Mouse (Mus musculus) hindbrain, embryonic 15.5 days (tissue): ENCODE results near the gene Aox3. TPM values are rescaled to one million over a fixed set of nuclear protein-coding genes. Genes with fewer than 3 reads are reported as not detected.

Experiments
- ATAC-seq: fragments of 200-750 bp; cut with Nextera tagmentation; 2 replicates; pipeline ENCODE4 v1.8.0; 2017; ENCODE audit warnings: low read depth, moderate number of reproducible peaks, moderate TSS enrichment; ENCODE audit not compliant: low FRiP score
- H3K27ac ChIP-seq: fragments of 300-500 bp; sonication (generic); replicated peaks from 2 replicates; pipeline ENCODE4 v1.5.1; 2015; ENCODE audit warnings: mild to moderate bottlenecking, inconsistent platforms
- H3K27me3 ChIP-seq: fragments of 300-500 bp; sonication (generic); 2 replicates; pipeline ENCODE4 v1.6.1; 2015; ENCODE audit warnings: control low read depth, inconsistent platforms
- H3K36me3 ChIP-seq: fragments of 300-500 bp; sonication (generic); 2 replicates; pipeline ENCODE4 v1.6.1; 2015; ENCODE audit warnings: control low read depth, inconsistent platforms
- H3K4me1 ChIP-seq: fragments of 300-500 bp; sonication (generic); replicated peaks from 2 replicates; pipeline ENCODE4 v1.6.1; 2015; ENCODE audit warnings: control low read depth, inconsistent platforms
- H3K4me2 ChIP-seq: fragments of 300-500 bp; sonication (generic); 2 replicates; pipeline ENCODE4 v1.6.1; 2015; ENCODE audit warnings: moderate library complexity, mild to moderate bottlenecking, inconsistent platforms
- H3K4me3 ChIP-seq: fragments of 300-500 bp; sonication (generic); 2 replicates; pipeline ENCODE4 v1.5.1; 2015; ENCODE audit warnings: mild to moderate bottlenecking, inconsistent platforms
- H3K9ac ChIP-seq: fragments of 300-500 bp; sonication (generic); 2 replicates; pipeline ENCODE4 v1.6.1; 2015; ENCODE audit warnings: inconsistent platforms
- H3K9me3 ChIP-seq: fragments of 300-500 bp; sonication (generic); 2 replicates; pipeline ENCODE4 v1.6.1; 2016; ENCODE audit warnings: control low read depth, inconsistent platforms
- WGBS: fragments of 180-500 bp; shearing (Covaris S2); methylation state at CpG from one replicate; pipeline ENCODE4 v1.1.7; 2015; 5-methylcytosine and 5-hydroxymethylcytosine counted together
- polyA plus RNA-seq: library from polyadenylated mRNA; unstranded; fragments of >200 nt; fragmentation: Nextera tagmentation; extraction: Ambion mirVana; gene quantifications from 2 replicates; pipeline ENCODE4 v1.2.1, GENCODE M21; 2015

The Aox3 gene
- polyA plus RNA-seq, 1 experiment from 2014 or later: 0.30 TPM

GRCm38 (mm10) chr1:58215956-58216532, 103.1 kb downstream of the Aox3 start:
- WGBS: 83% methylated on average over 7 of the region's 7 CpGs
- Histone ChIP-seq H3K4me1 (no peaks in the 10 kb centered on the region), H3K36me3 (no peaks in the 10 kb centered on the region), H3K4me3 (no peak overlapping the region), H3K4me2 (no peak overlapping the region), H3K27me3 (no peaks in the 10 kb centered on the region), H3K27ac (no peak overlapping the region), H3K9me3 (no peaks in the 10 kb centered on the region), H3K9ac (no peak overlapping the region)
- no peak for ATAC-seq

GRCm38 (mm10) chr1:58221070-58221469, 108.1 kb downstream of the Aox3 start:
- H3K4me3 ChIP-seq: no peak overlapping the region
- H3K36me3 ChIP-seq: no peaks in the 10 kb centered on the region
- ATAC-seq: no peak
- no peak overlapping the region for H3K27ac ChIP-seq
- no peaks in the 10 kb centered on the region for H3K4me1 ChIP-seq
- no peak overlapping the region for H3K4me2 ChIP-seq
- no peaks in the 10 kb centered on the region for H3K27me3 ChIP-seq
- H3K9ac ChIP-seq: no peak overlapping the region
- 72% methylated on average over 6 of the region's 6 CpGs for WGBS
- no peaks in the 10 kb centered on the region for H3K9me3 ChIP-seq

GRCm38 (mm10) chr1:58221879-58222278, 108.9 kb downstream of the Aox3 start:
- H3K4me1 ChIP-seq: no peaks in the 10 kb centered on the region
- H3K9me3 ChIP-seq: no peaks in the 10 kb centered on the region
- no peak overlapping the region for H3K9ac ChIP-seq
- H3K27ac ChIP-seq: no peak overlapping the region
- H3K4me3 ChIP-seq: no peak overlapping the region
- H3K36me3 ChIP-seq: no peaks in the 10 kb centered on the region
- no peaks in the 10 kb centered on the region for H3K27me3 ChIP-seq
- H3K4me2 ChIP-seq: no peak overlapping the region
- 85% methylated on average over 5 of the region's 5 CpGs for WGBS
- no peak for ATAC-seq

- Histone ChIP-seq H3K9me3 (no peaks in the 10 kb centered on the region), H3K27ac (no peak overlapping the region), H3K4me2 (no peak overlapping the region), H3K4me3 (no peak overlapping the region), H3K36me3 (no peaks in the 10 kb centered on the region), H3K27me3 (no peaks in the 10 kb centered on the region), H3K9ac (no peak overlapping the region), H3K4me1 (no peaks in the 10 kb centered on the region)
- WGBS: 79% methylated on average over 6 of the region's 6 CpGs
- ATAC-seq: no peak
These were observed 115.2 kb downstream of the Aox3 start for GRCm38 (mm10) chr1:58228086-58228485.

- no peaks in the 10 kb centered on the region for H3K4me1 ChIP-seq
- no peak for ATAC-seq
- H3K9ac ChIP-seq: no peak overlapping the region
- no peaks in the 10 kb centered on the region for H3K27me3 ChIP-seq
- H3K9me3 ChIP-seq: no peaks in the 10 kb centered on the region
- no peak overlapping the region for H3K4me3 ChIP-seq
- H3K36me3 ChIP-seq: no peaks in the 10 kb centered on the region
- H3K27ac ChIP-seq: no peak overlapping the region
- no peak overlapping the region for H3K4me2 ChIP-seq
These were observed 116.0 kb downstream of the Aox3 start for GRCm38 (mm10) chr1:58228916-58229315.

- Histone ChIP-seq H3K36me3 (no peaks in the 10 kb centered on the region), H3K4me1 (no peaks in the 10 kb centered on the region), H3K9me3 (no peaks in the 10 kb centered on the region), H3K27ac (no peak overlapping the region), H3K4me3 (no peak overlapping the region), H3K27me3 (no peaks in the 10 kb centered on the region), H3K4me2 (no peak overlapping the region), H3K9ac (no peak overlapping the region)
- 87% methylated on average over 4 of the region's 4 CpGs for WGBS
- no peak for ATAC-seq
These were observed 116.8 kb downstream of the Aox3 start for GRCm38 (mm10) chr1:58229774-58230173.

GRCm38 (mm10) chr1:58230542-58230941, 117.6 kb downstream of the Aox3 start:
- Histone ChIP-seq H3K9ac (no peak overlapping the region), H3K27me3 (no peaks in the 10 kb centered on the region), H3K4me1 (no peaks in the 10 kb centered on the region), H3K36me3 (no peaks in the 10 kb centered on the region), H3K9me3 (no peaks in the 10 kb centered on the region), H3K27ac (no peak overlapping the region), H3K4me2 (no peak overlapping the region), H3K4me3 (no peak overlapping the region)
- ATAC-seq: no peak
- 57% methylated on average over 5 of the region's 5 CpGs for WGBS

GRCm38 (mm10) chr1:58235405-58235804, 122.5 kb downstream of the Aox3 start:
- Histone ChIP-seq H3K9me3 (no peaks in the 10 kb centered on the region), H3K27ac (no peak overlapping the region)
- WGBS: 52% methylated on average over 5 of the region's 5 CpGs

GRCm38 (mm10) chr1:58237527-58238299, 124.8 kb downstream of the Aox3 start:
- Histone ChIP-seq H3K4me3 (no peak overlapping the region), H3K27me3 (no peaks in the 10 kb centered on the region), H3K4me2 (no peak overlapping the region), H3K36me3 (no peaks in the 10 kb centered on the region), H3K27ac (no peak overlapping the region), H3K9ac (no peak overlapping the region), H3K9me3 (no peaks in the 10 kb centered on the region), H3K4me1 (no peaks in the 10 kb centered on the region)
- no peak for ATAC-seq
- WGBS: 81% methylated on average over 4 of the region's 4 CpGs

More at GRCm38 (mm10) chr1:58235405-58235804, 122.5 kb downstream of the Aox3 start:
- Histone ChIP-seq H3K4me3 (no peak overlapping the region), H3K9ac (no peak overlapping the region), H3K4me2 (no peak overlapping the region), H3K27me3 (no peaks in the 10 kb centered on the region), H3K4me1 (no peaks in the 10 kb centered on the region), H3K36me3 (no peaks in the 10 kb centered on the region)
- no peak for ATAC-seq

GRCm38 (mm10) chr1:58238440-58238839, 125.5 kb downstream of the Aox3 start:
- Histone ChIP-seq H3K27ac (no peak overlapping the region), H3K9me3 (no peaks in the 10 kb centered on the region), H3K4me3 (no peak overlapping the region), H3K4me1 (no peaks in the 10 kb centered on the region), H3K27me3 (no peaks in the 10 kb centered on the region), H3K36me3 (no peaks in the 10 kb centered on the region), H3K4me2 (no peak overlapping the region), H3K9ac (no peak overlapping the region)
- WGBS: 93% methylated on average over 5 of the region's 5 CpGs
- ATAC-seq: no peak

- Histone ChIP-seq H3K9me3 (no peaks in the 10 kb centered on the region), H3K9ac (no peak overlapping the region), H3K27me3 (no peaks in the 10 kb centered on the region), H3K4me3 (no peak overlapping the region), H3K27ac (no peak overlapping the region), H3K4me1 (no peaks in the 10 kb centered on the region), H3K36me3 (no peaks in the 10 kb centered on the region), H3K4me2 (no peak overlapping the region)
- WGBS: 97% methylated on average over 9 of the region's 9 CpGs
- ATAC-seq: no peak
These were observed 126.0 kb downstream of the Aox3 start for GRCm38 (mm10) chr1:58238961-58239360.

GRCm38 (mm10) chr1:58240347-58240746, 127.4 kb downstream of the Aox3 start:
- Histone ChIP-seq H3K27me3 (no peaks in the 10 kb centered on the region), H3K4me3 (no peak overlapping the region), H3K9me3 (no peaks in the 10 kb centered on the region), H3K4me2 (no peak overlapping the region), H3K9ac (no peak overlapping the region), H3K36me3 (no peaks in the 10 kb centered on the region), H3K4me1 (no peaks in the 10 kb centered on the region), H3K27ac (no peak overlapping the region)
- ATAC-seq: no peak
- WGBS: 75% methylated on average over 6 of the region's 6 CpGs

- 77% methylated on average over 3 of the region's 3 CpGs for WGBS
- Histone ChIP-seq H3K9ac (no peak overlapping the region), H3K27ac (no peak overlapping the region), H3K36me3 (no peaks in the 10 kb centered on the region), H3K27me3 (no peaks in the 10 kb centered on the region), H3K9me3 (no peaks in the 10 kb centered on the region), H3K4me1 (no peaks in the 10 kb centered on the region), H3K4me3 (no peak overlapping the region), H3K4me2 (no peak overlapping the region)
- ATAC-seq: no peak
These were observed 131.6 kb downstream of the Aox3 start for GRCm38 (mm10) chr1:58244487-58244886.
